Mouse (Mus musculus) brain, embryonic 14.5 days (tissue): ENCODE measurements at regions not wholly inside any gene's neighbourhood (a gene's known extent, or its start where the extent isn't known, plus 50 kb on each side); places are given as distances from the start of the nearest gene placed in this dataset.

ENCODE experiments used
- DNase-seq: peaks from one replicate; pipeline ENCODE4 v3.0.0-alpha.2; 2011; ENCODE audit warnings: low read depth
- CTCF ChIP-seq: fragments of 200-500 bp; IDR thresholded peaks from 2 replicates; pipeline ENCODE4 v1.5.1; 2012; ENCODE audit warnings: inconsistent platforms, mild to moderate bottlenecking, moderate library complexity, borderline replicate concordance; ENCODE audit not compliant: insufficient read depth, insufficient read length; ENCODE audit errors: extremely low read depth
- POLR2A ChIP-seq: fragments of 200-500 bp; IDR thresholded peaks from 2 replicates; pipeline ENCODE4 v1.6.1; 2012; ENCODE audit warnings: mild to moderate bottlenecking, inconsistent platforms, borderline replicate concordance; ENCODE audit not compliant: poor library complexity, insufficient read depth, insufficient read length, severe bottlenecking; ENCODE audit errors: extremely low read depth

DNA sequence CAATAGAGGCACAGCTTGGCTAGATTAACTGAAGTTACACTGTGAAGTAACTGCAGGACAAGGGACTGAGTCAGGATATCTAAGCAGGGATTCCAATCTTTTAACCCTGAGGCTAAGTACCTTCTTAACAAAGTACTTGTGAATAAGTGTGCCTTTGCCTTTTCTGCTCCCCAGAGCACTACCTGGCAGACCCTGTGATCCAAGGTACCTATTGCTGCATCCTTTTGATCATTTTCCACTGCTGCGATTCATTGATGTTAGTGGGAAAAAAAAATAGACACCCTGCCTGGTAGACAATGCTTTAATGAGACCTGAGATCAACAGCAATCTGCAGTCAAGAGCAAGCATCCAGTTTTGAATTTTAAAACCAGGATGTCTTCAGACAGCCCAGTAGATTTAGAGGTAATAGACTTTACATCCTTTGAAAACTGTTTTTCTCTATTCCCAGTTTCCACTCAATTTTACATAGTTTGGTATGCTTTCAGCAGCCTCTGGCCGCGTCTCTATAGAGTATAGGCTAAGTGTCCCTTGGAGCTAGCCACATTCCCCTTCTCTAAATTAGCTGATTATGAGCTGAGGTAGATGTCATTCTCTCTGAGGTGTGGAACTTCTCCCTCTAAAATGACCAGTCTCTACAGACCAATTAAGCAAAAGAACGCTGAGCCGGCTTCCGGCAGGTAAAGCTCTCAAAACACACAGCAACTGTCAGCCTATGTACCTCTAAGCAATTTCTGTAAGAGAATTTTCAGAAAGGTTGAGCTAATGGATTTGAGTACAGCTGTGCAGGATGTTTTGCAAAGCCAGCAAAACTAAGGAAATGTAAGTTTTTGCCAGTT lies 653.0 kb upstream of the G6pd2 start:
- peak; percentile 46 for DNase-seq
- TF ChIP-seq POLR2A = no peak
- no peak for TF ChIP-seq CTCF

DNA sequence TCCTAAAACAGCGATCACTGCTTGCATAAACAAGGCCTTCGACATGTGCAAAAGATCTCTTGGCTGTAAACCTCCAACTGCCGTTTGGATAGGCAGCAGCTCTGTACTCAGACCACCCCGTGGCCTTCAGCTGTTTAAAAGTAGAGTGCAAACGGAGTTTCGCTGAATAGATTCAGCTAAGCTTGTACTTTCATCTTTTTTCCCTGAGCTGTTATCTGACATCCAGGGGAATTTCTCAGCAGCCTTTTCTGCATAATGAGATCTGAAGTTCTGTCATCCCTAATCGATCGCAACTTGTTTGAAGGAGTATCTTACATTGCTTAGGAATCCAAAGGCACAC lies 652.4 kb upstream of the G6pd2 start:
- peak; percentile 59 for DNase-seq
- TF ChIP-seq CTCF (no peak), POLR2A (no peak)
